Mouse (Mus musculus): ENCODE results near the gene Hcfc2. TPM values are rescaled to one million over a fixed set of nuclear protein-coding genes. Genes with fewer than 3 reads are reported as not detected.
A peak's percentile ranks its signal among the peaks of the same experiment; 100 is the strongest.

Gene Hcfc2
- polyA plus RNA-seq, 1 experiment from 2014 or later = 31.6 TPM

DNA sequence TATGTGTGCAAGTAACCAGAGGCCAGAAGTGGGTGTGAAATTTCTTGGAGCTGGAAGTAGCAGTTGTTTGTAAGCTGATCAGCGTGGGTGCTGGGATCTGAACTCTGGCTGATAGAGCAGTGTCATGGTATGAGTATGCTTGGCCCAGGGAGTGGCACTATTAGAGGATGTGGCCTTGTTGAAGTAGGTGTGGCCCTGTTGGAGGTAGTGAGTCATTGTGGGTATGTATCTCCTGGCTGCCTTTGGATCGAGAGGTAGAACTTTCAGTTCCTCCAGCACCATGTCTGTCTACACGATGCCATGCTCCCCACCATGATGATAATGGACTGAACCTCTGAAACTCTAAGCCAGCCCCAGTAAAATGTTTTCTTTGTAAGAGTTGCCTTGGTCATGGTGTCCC lies 84.4 kb downstream of the Hcfc2 start:
- Histone ChIP-seq H3K4me3 (ENCODE audit: low read depth, low read length) (no peak overlapping the region), H3K4me1 (ENCODE audit: insufficient read depth) (no peaks in the 10 kb centered on the region), H3K9me3 (ENCODE audit: low read depth, low read length) (no peaks in the 10 kb centered on the region), H3K36me3 (ENCODE audit: insufficient read depth) (no peaks in the 10 kb centered on the region), H3K4me2 (no peak overlapping the region), H3K27me3 (ENCODE audit: insufficient read depth, low read length) (no peaks in the 10 kb centered on the region), H3K9ac (no peak overlapping the region), H3K27ac (ENCODE audit: low read depth) (no peak overlapping the region)
- no peak for TF ChIP-seq CTCF (IDR thresholded peaks at IDR 0.05; ENCODE audit: low read depth)
- WGBS = 91% methylated on average over 3 of the region's 3 CpGs
- no peak for ATAC-seq (ENCODE audit: insufficient read depth)
- DNase-seq = no peak

- Histone ChIP-seq H3K27me3 (ENCODE audit: insufficient read depth, low read length) (no peaks in the 10 kb centered on the region), H3K9ac (no peak overlapping the region), H3K9me3 (ENCODE audit: low read depth, low read length) (no peaks in the 10 kb centered on the region), H3K4me1 (ENCODE audit: insufficient read depth) (no peaks in the 10 kb centered on the region), H3K27ac (ENCODE audit: low read depth) (no peak overlapping the region), H3K4me3 (ENCODE audit: low read depth, low read length) (no peak overlapping the region), H3K4me2 (no peak overlapping the region), H3K36me3 (ENCODE audit: insufficient read depth) (no peaks in the 10 kb centered on the region)
- DNase-seq (no peak), ATAC-seq (ENCODE audit: insufficient read depth) (no peak)
- no peak for TF ChIP-seq CTCF (IDR thresholded peaks at IDR 0.05; ENCODE audit: low read depth)
Measured at GRCm38 (mm10) chr10:82780816-82781215, 84.9 kb downstream of the Hcfc2 start.

DNA sequence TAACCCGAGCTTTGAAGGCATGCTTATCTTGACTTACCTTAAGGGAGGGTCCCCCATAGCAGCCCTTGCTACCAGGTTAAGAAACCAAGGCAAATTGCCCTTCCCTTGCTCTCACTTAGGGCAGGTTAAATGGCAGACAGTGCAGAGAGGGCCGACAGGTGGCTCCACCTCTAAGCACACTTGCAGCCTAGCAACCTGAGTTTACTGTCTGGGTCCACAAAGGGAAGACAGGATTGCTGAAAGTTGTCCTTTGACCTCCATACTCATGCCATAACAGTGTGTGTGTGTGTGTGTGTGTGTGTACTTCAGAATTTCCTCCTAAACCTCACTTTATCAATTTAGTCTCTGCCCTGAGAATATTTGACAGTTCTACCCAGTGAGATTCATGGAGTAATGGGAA lies 86.5 kb downstream of the Hcfc2 start:
- Histone ChIP-seq H3K9me3 (ENCODE audit: low read depth, low read length) (no peaks in the 10 kb centered on the region), H3K4me3 (ENCODE audit: low read depth, low read length) (no peak overlapping the region), H3K27ac (ENCODE audit: low read depth) (no peak overlapping the region), H3K4me1 (ENCODE audit: insufficient read depth) (no peaks in the 10 kb centered on the region), H3K27me3 (ENCODE audit: insufficient read depth, low read length) (no peaks in the 10 kb centered on the region), H3K4me2 (no peak overlapping the region), H3K36me3 (ENCODE audit: insufficient read depth) (no peaks in the 10 kb centered on the region), H3K9ac (no peak overlapping the region)
- ATAC-seq (ENCODE audit: insufficient read depth) (no peak), DNase-seq (no peak)
- TF ChIP-seq CTCF (IDR thresholded peaks at IDR 0.05; ENCODE audit: low read depth) = peak; percentile 8; the same call in 1 of the 2 replicates
- 19% methylated on average over 2 of the region's 2 CpGs for WGBS

DNA sequence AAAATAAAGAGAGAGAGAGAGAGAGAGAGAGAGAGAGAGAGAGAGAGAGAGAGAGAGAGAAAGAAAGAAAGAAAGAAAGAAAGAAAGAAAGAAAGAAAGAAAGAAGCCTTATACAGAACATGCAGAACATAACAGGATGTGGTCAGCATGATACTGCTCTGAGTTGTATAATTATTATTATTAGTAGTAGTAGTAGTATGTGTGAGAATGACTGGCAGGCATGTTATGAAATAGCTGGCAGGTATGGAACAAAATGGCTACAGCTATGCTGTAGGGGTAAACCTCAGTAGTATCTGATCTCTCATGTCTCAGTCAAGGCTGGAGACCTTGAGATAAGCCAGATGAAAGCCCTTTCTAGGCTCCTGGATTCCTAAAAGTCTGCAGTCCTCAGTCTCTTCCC lies 93.2 kb downstream of the Hcfc2 start:
- H3K27me3 ChIP-seq (ENCODE audit: insufficient read depth, low read length) = no peaks in the 10 kb centered on the region
- H3K36me3 ChIP-seq (ENCODE audit: insufficient read depth) = no peaks in the 10 kb centered on the region
- DNase-seq (no peak), ATAC-seq (ENCODE audit: insufficient read depth) (no peak)
- H3K4me2 ChIP-seq = no peak overlapping the region
- no peak overlapping the region for H3K27ac ChIP-seq (ENCODE audit: low read depth)
- H3K9me3 ChIP-seq (ENCODE audit: low read depth, low read length) = no peaks in the 10 kb centered on the region
- no peak for TF ChIP-seq CTCF (IDR thresholded peaks at IDR 0.05; ENCODE audit: low read depth)
- H3K4me3 ChIP-seq (ENCODE audit: low read depth, low read length) = no peak overlapping the region
- H3K4me1 ChIP-seq (ENCODE audit: insufficient read depth) = no peaks in the 10 kb centered on the region
- H3K9ac ChIP-seq = no peak overlapping the region

- no peaks in the 10 kb centered on the region for H3K36me3 ChIP-seq (ENCODE audit: insufficient read depth)
- no peak overlapping the region for H3K9ac ChIP-seq
- H3K4me3 ChIP-seq (ENCODE audit: low read depth, low read length) = no peak overlapping the region
- H3K4me2 ChIP-seq = no peak overlapping the region
- 86% methylated on average over 5 of the region's 5 CpGs for WGBS
- H3K27ac ChIP-seq (ENCODE audit: low read depth) = no peak overlapping the region
- H3K27me3 ChIP-seq (ENCODE audit: insufficient read depth, low read length) = no peaks in the 10 kb centered on the region
- ATAC-seq (ENCODE audit: insufficient read depth) (no peak), DNase-seq (no peak)
- H3K9me3 ChIP-seq (ENCODE audit: low read depth, low read length) = no peaks in the 10 kb centered on the region
- TF ChIP-seq CTCF (IDR thresholded peaks at IDR 0.05; ENCODE audit: low read depth) = no peak
- H3K4me1 ChIP-seq (ENCODE audit: insufficient read depth) = no peaks in the 10 kb centered on the region
Measured at GRCm38 (mm10) chr10:82790504-82790903, 94.5 kb downstream of the Hcfc2 start.

DNA sequence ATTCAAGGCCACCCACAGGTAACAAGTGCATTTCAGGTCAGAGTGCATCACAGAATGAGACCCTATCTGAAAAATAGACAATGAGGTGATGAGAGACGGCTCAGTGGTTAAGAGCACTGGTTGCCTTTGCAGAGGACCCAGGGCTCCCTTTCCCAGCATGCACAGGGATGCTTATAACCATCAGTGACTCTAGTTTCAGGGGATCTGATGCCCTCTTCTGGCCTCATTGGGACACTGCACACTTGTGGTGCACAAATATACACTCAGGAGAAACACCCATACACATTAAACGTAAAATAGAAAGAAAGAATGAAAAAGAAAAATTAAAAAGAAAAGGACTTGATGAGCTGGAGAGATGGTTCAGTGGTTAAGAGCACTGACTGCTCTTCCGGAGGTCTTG lies 95.8 kb downstream of the Hcfc2 start:
- H3K27me3 ChIP-seq (ENCODE audit: insufficient read depth, low read length) = no peaks in the 10 kb centered on the region
- DNase-seq = no peak
- no peak overlapping the region for H3K4me2 ChIP-seq
- no peaks in the 10 kb centered on the region for H3K4me1 ChIP-seq (ENCODE audit: insufficient read depth)
- no peaks in the 10 kb centered on the region for H3K9me3 ChIP-seq (ENCODE audit: low read depth, low read length)
- no peak for ATAC-seq (ENCODE audit: insufficient read depth)
- H3K9ac ChIP-seq = no peak overlapping the region
- no peak overlapping the region for H3K27ac ChIP-seq (ENCODE audit: low read depth)
- no peak overlapping the region for H3K4me3 ChIP-seq (ENCODE audit: low read depth, low read length)
- TF ChIP-seq CTCF (IDR thresholded peaks at IDR 0.05; ENCODE audit: low read depth) = no peak
- H3K36me3 ChIP-seq (ENCODE audit: insufficient read depth) = no peaks in the 10 kb centered on the region
- WGBS = 87% methylated on average over 3 of the region's 3 CpGs

Other genes starting within 250 kb of the Hcfc2 start
- not detected in 2 replicates for gene Gm1553, start 203.5 kb upstream of the Hcfc2 start, polyA plus RNA-seq (2014; fragmentation: Nextera tagmentation; extraction: Ambion mirVana)
- 34.6 and 35.6 TPM in 2 replicates for gene 1190007I07Rik, start 72.9 kb upstream of the Hcfc2 start, polyA plus RNA-seq (2014; fragmentation: Nextera tagmentation; extraction: Ambion mirVana)
- 174 and 176 TPM in 2 replicates for gene Tdg, start 66.3 kb upstream of the Hcfc2 start, polyA plus RNA-seq (2014; fragmentation: Nextera tagmentation; extraction: Ambion mirVana)
- 3.5 and 3.8 TPM in 2 replicates for gene Glt8d2, start 5.5 kb upstream of the Hcfc2 start, polyA plus RNA-seq (2014; fragmentation: Nextera tagmentation; extraction: Ambion mirVana)
- 52.0 and 53.2 TPM in 2 replicates for gene Nfyb, start 68.0 kb downstream of the Hcfc2 start, polyA plus RNA-seq (2014; fragmentation: Nextera tagmentation; extraction: Ambion mirVana)
- 151 and 163 TPM in 2 replicates for gene Txnrd1, start 137.8 kb downstream of the Hcfc2 start, polyA plus RNA-seq (2014; fragmentation: Nextera tagmentation; extraction: Ambion mirVana)
- 0.43 and 0.50 TPM in 2 replicates for gene Eid3, start 170.5 kb downstream of the Hcfc2 start, polyA plus RNA-seq (2014; fragmentation: Nextera tagmentation; extraction: Ambion mirVana)